Mouse (Mus musculus) urinary bladder, adult 18-20 months (tissue): Measurements from ENCODE around the gene Abraxas1.

Experiments
- DNase-seq, 2 experiments: peaks; one replicate each; pipeline ENCODE4 v3.0.0; 2022; ENCODE audit warnings: low spot score in 2 of 2, mixed read lengths in 2 of 2

Gene Abraxas1

GRCm38 (mm10) chr5:100820483-100821184 is at the start of gene Abraxas1:
Gene Abraxas1 (minus strand): TSS chr5:100820965.
- peak; percentile 79 to 85 for DNase-seq

- DNase-seq: no peak
These were observed 48.6 kb upstream of the Abraxas1 start for GRCm38 (mm10) chr5:100869197-100869895.

GRCm38 (mm10) chr5:100866183-100866582 is 45.4 kb upstream of the Abraxas1 start:
- DNase-seq: no peak

DNA sequence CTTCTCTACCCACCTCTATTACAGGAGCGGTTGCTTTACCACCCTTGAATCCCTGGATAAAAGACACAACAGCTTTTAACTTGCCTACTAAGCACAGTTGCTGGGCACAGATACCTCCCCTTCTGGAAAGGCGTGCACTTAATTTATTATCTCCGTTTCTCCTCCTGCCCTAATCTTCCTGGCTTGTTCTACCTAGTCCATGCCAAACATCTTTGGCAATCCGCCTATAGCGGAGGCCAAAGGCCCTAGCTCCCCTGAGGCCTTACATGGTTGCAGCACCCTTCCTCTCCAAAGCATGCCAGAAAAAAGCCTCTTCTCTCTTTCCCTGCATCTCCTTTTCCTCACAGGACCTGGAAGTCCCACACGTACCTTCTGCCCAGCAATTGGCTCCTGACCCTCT is 43.7 kb upstream of the Abraxas1 start:
- peak in 1 of 2 experiments; percentile 17 for DNase-seq

DNA sequence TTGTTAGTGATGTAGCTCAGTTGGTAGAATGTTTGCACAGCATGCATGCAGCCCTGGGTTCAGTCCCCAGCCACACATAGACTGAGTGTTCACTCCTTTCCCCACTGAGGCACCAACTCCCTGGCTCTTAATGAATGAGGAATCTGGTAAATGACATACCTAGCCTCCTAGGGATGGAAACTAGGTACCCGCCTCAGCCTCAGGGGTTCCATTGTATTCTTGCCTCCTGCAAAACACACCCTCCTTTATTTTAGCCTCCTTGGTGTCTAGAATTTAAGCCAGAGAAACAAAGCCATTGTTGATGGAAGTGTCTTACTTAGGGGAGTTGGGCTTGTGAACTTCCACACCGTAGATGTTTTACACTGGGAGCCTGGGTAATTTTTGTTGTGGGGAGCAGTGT is 42.3 kb upstream of the Abraxas1 start:
- DNase-seq: no peak

GRCm38 (mm10) chr5:100861811-100862210 is 41.0 kb upstream of the Abraxas1 start:
- DNase-seq: no peak

DNA sequence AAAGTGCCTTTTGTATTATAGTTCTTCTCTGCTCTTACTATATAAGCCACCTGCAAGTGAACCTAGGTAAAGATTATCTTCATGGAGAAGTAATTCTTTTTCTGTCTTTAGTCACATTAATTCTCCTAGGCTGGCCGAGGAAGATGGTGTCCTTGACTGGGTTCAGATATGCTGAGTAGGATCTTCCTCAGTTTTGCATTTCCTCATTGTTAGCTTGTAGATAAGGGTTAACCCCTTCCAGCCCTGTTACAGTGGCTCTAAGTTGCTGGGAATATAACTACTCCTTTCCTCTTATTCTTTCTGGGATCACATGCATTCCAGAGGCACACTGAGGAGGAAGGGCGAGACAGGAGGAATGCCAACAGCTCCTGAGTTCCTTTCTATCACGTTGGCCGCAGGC is 40.4 kb upstream of the Abraxas1 start:
- no peak for DNase-seq

DNA sequence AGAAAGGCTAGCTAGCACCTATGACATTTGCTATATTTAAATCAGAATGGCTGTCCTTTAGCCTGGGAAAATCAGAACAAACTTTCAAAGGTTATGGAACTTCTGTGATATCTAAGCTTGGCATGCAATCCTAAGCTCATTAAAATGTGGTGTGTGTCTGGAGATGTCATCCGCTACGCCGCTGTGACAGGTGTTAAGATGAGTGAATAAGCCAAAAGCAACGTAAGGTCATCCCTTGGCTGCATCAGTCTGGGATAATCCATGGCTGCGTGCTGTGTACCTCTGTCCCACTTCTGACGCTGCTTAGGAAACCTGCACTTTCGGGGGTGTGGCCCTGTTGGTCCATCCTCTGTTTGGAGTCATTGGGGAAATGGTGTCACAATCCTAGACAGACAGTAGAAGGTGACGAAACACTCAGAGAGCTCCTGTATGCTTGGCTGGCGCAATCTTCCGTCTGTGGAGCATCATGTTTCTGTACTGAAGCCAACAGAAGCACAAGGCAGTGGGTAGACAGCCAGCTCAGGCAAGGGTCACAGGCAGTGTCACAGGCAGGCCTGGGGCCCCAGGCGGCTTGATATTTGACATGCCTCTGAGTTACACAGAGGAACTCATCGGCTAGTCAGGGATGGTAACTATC is 39.8 kb upstream of the Abraxas1 start:
- DNase-seq: peak in 1 of 2 experiments; percentile 6

- DNase-seq: no peak
These were observed 35.8 kb upstream of the Abraxas1 start for GRCm38 (mm10) chr5:100856552-100856951.

DNA sequence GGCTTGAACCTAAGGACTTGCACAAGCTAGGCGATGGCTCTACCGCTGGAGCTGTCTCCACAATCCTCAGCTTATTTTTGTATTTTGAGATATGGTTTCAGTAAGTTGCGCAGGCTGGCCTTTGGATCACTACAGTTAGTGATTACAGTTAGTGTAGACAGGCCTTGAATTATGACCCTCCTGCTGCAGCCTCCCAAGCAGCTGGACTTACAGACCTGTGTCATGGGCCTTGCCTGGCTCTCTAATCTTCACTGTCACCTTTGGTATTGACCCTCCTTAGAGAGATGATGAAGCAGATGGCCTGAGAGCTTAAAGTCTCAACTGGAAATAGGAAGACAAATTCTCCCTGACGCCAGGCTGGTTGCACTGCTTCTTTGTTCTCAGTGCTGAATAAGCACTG is 33.2 kb upstream of the Abraxas1 start:
- no peak for DNase-seq

DNA sequence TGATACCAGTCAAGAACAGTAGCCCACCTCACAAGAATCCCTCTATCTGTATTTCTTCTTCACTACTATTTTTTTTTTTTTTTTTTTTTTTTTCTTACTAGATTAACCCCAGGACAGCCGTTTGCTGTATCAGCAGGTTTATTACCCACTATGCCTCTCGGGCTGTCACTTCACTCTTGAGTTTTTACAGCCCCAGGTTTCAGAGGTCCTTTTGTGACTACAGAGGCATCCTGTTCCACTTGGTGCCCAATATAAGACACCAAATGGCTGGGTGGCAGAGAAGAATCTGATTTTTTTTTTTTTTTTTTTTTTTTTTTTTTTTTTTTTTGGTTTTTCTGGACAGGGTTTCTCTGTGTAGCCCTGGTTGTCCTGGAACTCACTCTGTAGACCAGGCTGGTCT is 26.4 kb upstream of the Abraxas1 start:
- no peak for DNase-seq

GRCm38 (mm10) chr5:100846599-100846920 is 25.8 kb upstream of the Abraxas1 start:
- DNase-seq: no peak

GRCm38 (mm10) chr5:100845848-100846598 is 25.3 kb upstream of the Abraxas1 start:
- DNase-seq: peak; percentile 86 to 91

GRCm38 (mm10) chr5:100845485-100845847 is 24.7 kb upstream of the Abraxas1 start, which contains the start of gene Gpat3:
Gene Gpat3 (plus strand): TSS chr5:100845713.
- peak; percentile 10 to 46 for DNase-seq

- DNase-seq: no peak
These were observed 23.7 kb upstream of the Abraxas1 start for GRCm38 (mm10) chr5:100844485-100844884.

- DNase-seq: no peak
These were observed 17.1 kb upstream of the Abraxas1 start for GRCm38 (mm10) chr5:100837907-100838306.

GRCm38 (mm10) chr5:100835862-100836538 is 15.2 kb upstream of the Abraxas1 start:
- no peak for DNase-seq

DNA sequence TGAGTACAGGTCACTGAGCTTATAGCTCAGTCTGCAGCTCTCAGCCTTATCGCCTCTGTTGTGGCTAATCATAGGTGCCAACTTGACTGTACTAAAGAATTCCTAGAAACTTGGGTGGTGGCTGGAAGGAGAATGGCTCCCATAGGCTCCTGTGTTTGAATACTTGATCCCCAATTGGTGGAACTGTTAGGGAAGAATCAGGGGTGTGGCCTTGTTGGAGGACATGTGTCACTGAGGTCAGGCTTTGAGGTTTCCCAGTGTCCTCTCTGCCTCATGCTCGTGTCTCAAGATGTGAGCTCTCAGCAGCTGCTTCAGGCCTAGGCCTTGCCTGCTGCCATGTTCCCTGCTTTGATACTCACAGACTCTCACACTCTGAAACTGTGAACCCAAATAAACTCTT is 13.1 kb upstream of the Abraxas1 start:
- no peak for DNase-seq

DNA sequence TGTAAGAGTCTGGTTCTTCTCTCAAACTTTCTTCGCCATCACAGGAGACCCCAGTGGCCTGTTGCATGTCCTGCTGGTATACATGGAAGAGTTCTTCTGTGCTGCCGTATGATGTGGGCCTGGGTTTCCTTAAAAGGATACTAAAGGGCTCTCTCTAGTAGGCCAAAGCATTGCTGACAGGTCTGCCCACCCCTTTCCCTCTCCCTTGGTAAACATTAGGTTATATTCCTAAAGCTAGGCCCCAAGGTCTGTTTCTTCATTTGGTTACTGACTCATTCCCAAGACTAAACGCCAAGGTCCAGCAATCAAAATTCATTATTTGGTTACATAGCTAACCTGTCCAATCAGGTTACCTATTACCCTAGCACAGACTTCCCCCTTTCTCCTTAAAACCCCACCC is 11.9 kb upstream of the Abraxas1 start:
- DNase-seq: no peak

GRCm38 (mm10) chr5:100828701-100829100 is 7.9 kb upstream of the Abraxas1 start:
- DNase-seq: no peak

- no peak for DNase-seq
These were observed 5.8 kb upstream of the Abraxas1 start for GRCm38 (mm10) chr5:100826531-100826930.

GRCm38 (mm10) chr5:100825975-100826374 is 5.2 kb upstream of the Abraxas1 start:
- DNase-seq: no peak
